Mouse (Mus musculus) gastrocnemius, adult 2 months (tissue): ENCODE results near the gene Csrp1. TPM values are rescaled to one million over a fixed set of nuclear protein-coding genes. Genes with fewer than 3 reads are reported as not detected.

Experiments
- DNase-seq: peaks from one replicate; pipeline ENCODE4 v3.0.0; 2022
- H3K27ac ChIP-seq: fragments of 200-600 bp; 2 replicates; pipeline ENCODE4 v1.8.1; 2022; ENCODE audit warnings: mild to moderate bottlenecking
- H3K4me3 ChIP-seq: fragments of 200-600 bp; 2 replicates; pipeline ENCODE4 v1.8.1; 2022; ENCODE audit warnings: mild to moderate bottlenecking, moderate library complexity
- CTCF ChIP-seq: fragments of 200-600 bp; IDR thresholded peaks from 2 replicates; pipeline ENCODE4 v1.8.1; 2022; ENCODE audit warnings: antibody characterized with exemption, mild to moderate bottlenecking, moderate library complexity
- intact Hi-C: fragments of 180-260 bp; cut with DNase I; formaldehyde crosslinking; loops from one replicate; pipeline ENCODE4 v1.15.1; 2025
- total RNA-seq, 2 experiments: library from RNA; stranded (reverse); gene quantifications; 2 replicates each; pipeline ENCODE4 v1.2.3; 2021

Csrp1 gene
- total RNA-seq, 2 experiments from 2014 or later = 18.9 to 25.0 TPM

GRCm38 (mm10) chr1:135684895-135685294, 35.0 kb upstream of the Csrp1 start:
- peak; percentile 31 for DNase-seq
- intact Hi-C loops = no loop called here
- Histone ChIP-seq H3K4me3 (no peak overlapping the region), H3K27ac (peak overlapping the region; percentile 31)
- TF ChIP-seq CTCF = no peak

DNA sequence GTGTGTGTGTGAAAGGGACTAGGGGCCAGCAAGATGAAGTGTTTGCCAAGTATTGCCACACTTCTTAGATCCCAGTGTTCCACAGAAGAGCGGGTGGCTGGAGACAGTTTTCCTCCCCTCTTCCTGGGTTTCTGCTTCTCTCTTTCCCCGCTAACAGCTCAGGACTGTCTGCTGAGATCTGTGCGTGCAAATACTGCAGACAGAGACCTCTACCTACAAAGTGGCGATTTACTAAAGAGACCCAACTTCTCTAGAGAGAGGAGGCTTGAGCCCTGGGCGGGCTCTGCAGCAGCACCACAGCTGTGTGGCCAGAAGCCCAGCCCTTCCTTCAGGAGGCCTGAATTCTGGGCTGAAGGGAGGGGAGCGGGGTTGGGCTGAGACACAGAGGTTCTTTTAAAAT, 34.5 kb upstream of the Csrp1 start:
- TF ChIP-seq CTCF = no peak
- DNase-seq = peak; percentile 62
- Histone ChIP-seq H3K27ac (peak overlapping the region; percentile 91), H3K4me3 (peak overlapping the region; percentile 89)
- intact Hi-C loops = no loop called here

DNA sequence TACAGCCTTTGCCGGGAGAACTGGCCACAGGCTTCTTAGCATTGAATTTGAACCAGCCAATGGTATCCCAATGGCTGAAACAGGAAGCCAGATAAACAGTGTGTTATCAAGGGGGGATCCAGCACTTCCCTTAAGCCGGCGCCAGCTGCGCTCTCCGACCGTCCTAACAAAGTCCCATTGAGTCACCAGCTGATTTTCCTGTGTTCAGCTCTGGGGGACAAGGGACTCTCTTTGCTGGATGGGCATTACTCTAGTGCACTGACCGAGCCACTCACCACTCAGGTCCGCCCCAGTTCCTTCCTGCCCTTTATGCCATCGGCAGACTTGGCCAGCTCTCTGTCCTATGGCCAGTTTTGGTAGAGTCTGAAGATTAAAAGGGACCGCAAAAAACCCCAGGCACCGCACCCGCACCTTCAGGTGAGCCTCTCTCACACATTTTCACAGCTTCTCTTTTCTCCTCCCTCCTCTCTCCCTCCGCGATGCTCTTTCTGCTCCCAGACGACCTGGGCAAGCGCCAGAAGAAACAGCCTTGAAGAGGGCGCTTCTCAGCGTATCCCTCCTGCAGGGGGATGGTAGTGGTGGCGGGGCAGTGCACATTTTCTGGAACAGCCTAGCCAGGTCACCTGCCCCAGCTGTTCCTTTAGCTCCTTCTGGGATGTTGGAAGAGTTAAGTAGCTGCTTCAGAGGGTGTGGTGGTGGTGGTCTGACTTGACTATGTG, 32.9 kb upstream of the Csrp1 start:
- TF ChIP-seq CTCF = no peak
- Histone ChIP-seq H3K27ac (peak overlapping the region; percentile 91), H3K4me3 (peak overlapping the region; percentile 89)
- peak; percentile 58 for DNase-seq
- intact Hi-C loops = no loop called here

DNA sequence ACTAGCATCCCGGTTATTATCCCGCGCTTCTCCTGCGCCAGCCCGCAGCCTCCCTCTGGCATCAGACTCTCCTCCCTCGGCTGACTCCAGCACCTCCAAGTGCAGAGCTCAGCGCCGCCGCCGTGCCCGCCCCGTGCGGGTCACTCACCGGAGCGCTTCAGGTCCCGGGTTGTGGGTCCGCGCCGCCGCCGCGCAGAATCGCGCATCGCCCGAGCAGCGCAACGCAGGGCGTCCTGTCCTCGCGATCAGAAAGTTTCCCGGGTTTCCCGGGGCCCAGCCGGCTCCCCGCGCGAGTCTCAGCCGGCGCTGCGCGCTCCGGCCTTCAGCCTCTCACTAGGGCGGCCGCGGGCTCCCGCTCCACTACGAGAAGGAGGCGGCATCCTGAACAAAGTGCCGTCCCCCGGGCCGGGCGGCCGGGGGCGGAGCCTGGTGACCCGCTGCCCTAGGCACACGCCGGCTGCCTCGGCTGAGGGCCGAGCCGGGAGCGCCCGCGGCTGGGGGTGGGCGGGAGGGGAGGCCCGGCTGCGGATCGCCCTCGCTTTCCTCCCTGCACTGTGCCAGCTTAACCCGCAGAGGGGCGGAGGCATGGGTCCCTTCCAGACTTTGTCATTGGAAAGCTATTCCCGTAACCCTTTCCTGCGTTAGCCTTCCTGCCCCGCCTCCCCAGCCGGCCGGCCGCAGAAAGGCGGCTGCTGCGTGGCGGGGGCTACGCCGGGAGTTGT, 31.9 kb upstream of the Csrp1 start:
- Histone ChIP-seq H3K27ac (peak overlapping the region; percentile 91), H3K4me3 (peak overlapping the region; percentile 89)
- no peak for TF ChIP-seq CTCF
- intact Hi-C loops = no loop called here
- peak; percentile 92 for DNase-seq

DNA sequence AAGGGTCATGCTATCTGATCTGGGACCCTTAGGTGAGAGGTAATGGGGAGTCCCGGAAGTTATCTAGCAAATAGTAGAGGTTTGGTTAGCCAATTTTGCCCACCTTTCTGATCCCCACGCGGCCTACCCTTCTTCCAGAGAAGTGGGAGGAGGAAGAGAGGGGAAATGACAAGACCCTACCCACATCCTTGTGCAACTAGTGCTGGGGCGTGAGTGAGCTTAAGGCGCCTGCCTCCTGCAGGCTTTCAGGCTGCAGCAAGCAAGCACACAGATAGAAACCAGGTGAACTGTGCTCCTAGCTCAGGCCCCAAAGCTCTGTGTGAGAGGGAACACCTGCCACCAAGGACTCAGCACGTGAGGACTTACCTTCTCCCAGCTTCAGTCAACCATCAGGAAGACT, 31.2 kb upstream of the Csrp1 start:
- intact Hi-C loops = no loop called here
- TF ChIP-seq CTCF = no peak
- no peak for DNase-seq
- Histone ChIP-seq H3K4me3 (peak overlapping the region; percentile 89), H3K27ac (peak overlapping the region; percentile 91)

- DNase-seq = peak; percentile 26
- TF ChIP-seq CTCF = no peak
- peak overlapping the region; percentile 91 for H3K27ac ChIP-seq
- intact Hi-C loops = no loop called here
- no peak overlapping the region for H3K4me3 ChIP-seq
These were observed 29.0 kb upstream of the Csrp1 start for GRCm38 (mm10) chr1:135690784-135691416.

DNA sequence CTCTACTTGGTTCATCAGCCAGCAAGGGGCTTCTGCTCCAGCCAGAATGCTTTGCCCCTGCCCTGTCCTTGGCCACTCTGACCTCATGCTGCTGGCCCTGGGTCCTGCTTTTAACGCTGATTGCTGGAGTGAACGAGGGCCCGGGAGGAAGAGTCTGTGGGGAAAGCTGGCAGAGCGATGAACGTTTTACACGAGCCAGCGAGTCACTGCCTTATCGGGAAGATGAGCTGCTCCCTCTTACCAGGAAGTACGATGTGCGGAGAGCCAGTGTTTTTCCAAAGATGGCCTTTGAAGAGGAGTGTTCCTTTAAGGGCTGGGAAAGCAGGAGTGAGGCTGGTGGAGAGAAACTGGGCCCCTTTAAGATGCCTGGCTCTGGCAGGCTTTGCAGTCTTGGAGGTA, 28.4 kb upstream of the Csrp1 start:
- intact Hi-C loops = no loop called here
- Histone ChIP-seq H3K27ac (peak overlapping the region; percentile 91), H3K4me3 (no peak overlapping the region)
- TF ChIP-seq CTCF = no peak
- no peak for DNase-seq

- no peak for DNase-seq
- H3K4me3 ChIP-seq = no peak overlapping the region
- H3K27ac ChIP-seq = no peak overlapping the region
- no peak for TF ChIP-seq CTCF
- intact Hi-C loops = no loop called here
These were observed 25.7 kb upstream of the Csrp1 start for GRCm38 (mm10) chr1:135694181-135694580.

DNA sequence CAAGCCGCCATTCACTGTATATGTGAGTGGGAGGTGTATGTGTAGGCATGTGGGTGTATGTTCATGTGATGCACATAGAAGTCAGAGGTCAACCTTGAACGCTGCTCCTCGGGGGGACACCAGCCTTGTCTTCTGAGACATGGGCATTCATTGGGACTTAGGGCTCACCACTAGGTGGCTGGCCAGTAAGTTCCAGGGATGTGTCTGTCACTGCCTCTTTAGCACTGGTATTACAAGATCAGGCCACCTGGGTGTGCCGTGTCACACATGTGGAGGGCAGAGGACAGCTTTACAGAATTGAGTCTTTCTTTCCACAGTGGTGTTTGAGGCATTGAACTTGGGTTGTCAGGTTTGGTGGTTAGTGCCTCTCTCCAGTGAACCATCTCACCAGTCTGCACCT, 22.4 kb upstream of the Csrp1 start:
- no peak for TF ChIP-seq CTCF
- Histone ChIP-seq H3K27ac (no peak overlapping the region), H3K4me3 (no peak overlapping the region)
- intact Hi-C loops = no loop called here
- no peak for DNase-seq

- peak; percentile 45 for DNase-seq
- Histone ChIP-seq H3K27ac (peak overlapping the region; percentile 77), H3K4me3 (peak overlapping the region; percentile 65)
- TF ChIP-seq CTCF = no peak
- intact Hi-C loops = loop anchor here (2.0 kb wide), 1 partner anchor 27 kb away; no protein-coding TSS in a partner anchor
These were observed 21.8 kb upstream of the Csrp1 start for GRCm38 (mm10) chr1:135698046-135698445.

GRCm38 (mm10) chr1:135698451-135698921, 21.4 kb upstream of the Csrp1 start:
- H3K27ac ChIP-seq = peak overlapping the region; percentile 77
- no peak for TF ChIP-seq CTCF
- peak; percentile 39 for DNase-seq
- H3K4me3 ChIP-seq = peak overlapping the region; percentile 65
- intact Hi-C loops = loop anchor here (2.0 kb wide), 1 partner anchor 28 kb away; no protein-coding TSS in a partner anchor

DNA sequence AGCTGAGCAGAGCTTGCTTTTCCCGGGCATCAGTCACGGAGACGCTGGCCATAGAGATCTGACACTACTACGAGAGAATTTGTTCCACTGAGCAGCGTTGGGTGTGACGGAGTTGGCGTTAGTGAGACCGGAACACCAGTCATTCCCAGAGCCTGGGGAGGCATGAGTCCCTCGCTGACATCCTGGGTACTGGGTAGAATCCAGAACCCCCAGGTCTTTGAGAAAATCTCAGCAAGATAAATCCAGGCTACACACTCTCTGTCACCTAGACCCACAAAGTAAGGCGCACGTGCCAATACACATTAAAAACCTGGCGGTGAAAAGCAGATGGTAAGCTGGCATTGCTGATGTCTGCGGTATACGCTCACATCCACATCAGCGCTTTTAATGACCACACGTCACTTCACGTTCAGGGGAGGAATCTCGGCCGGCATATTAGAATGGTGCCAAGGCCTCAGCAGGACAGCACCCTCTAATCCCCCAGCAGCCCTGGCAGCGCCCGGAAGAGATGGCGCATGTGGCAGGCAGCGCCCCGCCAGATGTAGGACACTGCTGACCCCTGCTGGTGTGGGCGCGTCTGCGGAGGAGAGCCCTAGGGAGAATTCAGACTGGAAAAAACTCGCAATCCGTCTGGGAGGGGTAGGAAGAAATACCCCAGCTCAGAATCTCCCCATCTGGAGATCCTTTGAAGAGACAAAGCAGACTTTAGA, 20.7 kb upstream of the Csrp1 start:
- peak; percentile 95 for TF ChIP-seq CTCF
- DNase-seq = peak; percentile 91
- intact Hi-C loops = loop anchor here (2.0 kb wide), 1 partner anchor 28 kb away; no protein-coding TSS in a partner anchor
- peak overlapping the region; percentile 65 for H3K4me3 ChIP-seq
- peak overlapping the region; percentile 77 for H3K27ac ChIP-seq
